Mouse (Mus musculus): ENCODE measurements at regions not wholly inside any gene's neighbourhood (a gene's known extent, or its start where the extent isn't known, plus 50 kb on each side); places are given as distances from the start of the nearest gene placed in this dataset.
A peak's percentile ranks its signal among the peaks of the same experiment; 100 is the strongest.

GRCm38 (mm10) chr17:13572204-13572833 lies 188.0 kb upstream of the Afdn start:
- 58% methylated on average over 8 of the region's 8 CpGs for WGBS
- peak; percentile 38; the same call in 1 of the 2 replicates for ATAC-seq (replicated peaks; ENCODE audit: low FRiP score, low TSS enrichment, low read depth)

GRCm38 (mm10) chr17:13573036-13573435 lies 187.3 kb upstream of the Afdn start:
- Histone ChIP-seq H3K9me3 (ENCODE audit: control insufficient read depth, low read length) (no peaks in the 10 kb centered on the region), H3K27me3 (replicated peaks; ENCODE audit: control insufficient read depth, insufficient read depth, low read length) (no peaks in the 10 kb centered on the region), H3K4me2 (ENCODE audit: low read length) (no peak overlapping the region), H3K9ac (ENCODE audit: low read length) (no peak overlapping the region), H3K36me3 (ENCODE audit: control insufficient read depth, insufficient read depth, low read length) (no peaks in the 10 kb centered on the region), H3K27ac (ENCODE audit: low read depth) (no peak overlapping the region), H3K4me1 (replicated peaks; ENCODE audit: control insufficient read depth, insufficient read depth, low read length) (no peaks in the 10 kb centered on the region), H3K4me3 (ENCODE audit: low read depth, low read length) (no peak overlapping the region)
- no peak for DNase-seq (ENCODE audit: low spot score)
- WGBS: 66% methylated on average over 9 of the region's 9 CpGs
- ATAC-seq (replicated peaks; ENCODE audit: low FRiP score, low TSS enrichment, low read depth): no peak

More at GRCm38 (mm10) chr17:13572204-13572833, 188.0 kb upstream of the Afdn start:
- H3K9me3 ChIP-seq (ENCODE audit: control insufficient read depth, low read length): no peaks in the 10 kb centered on the region
- no peaks in the 10 kb centered on the region for H3K27me3 ChIP-seq (replicated peaks; ENCODE audit: control insufficient read depth, insufficient read depth, low read length)
- H3K4me3 ChIP-seq (ENCODE audit: low read depth, low read length): no peak overlapping the region
- no peaks in the 10 kb centered on the region for H3K36me3 ChIP-seq (ENCODE audit: control insufficient read depth, insufficient read depth, low read length)
- H3K4me2 ChIP-seq (ENCODE audit: low read length): no peak overlapping the region
- no peak for DNase-seq (ENCODE audit: low spot score)
- no peak overlapping the region for H3K27ac ChIP-seq (ENCODE audit: low read depth)
- H3K9ac ChIP-seq (ENCODE audit: low read length): no peak overlapping the region
- H3K4me1 ChIP-seq (replicated peaks; ENCODE audit: control insufficient read depth, insufficient read depth, low read length): no peaks in the 10 kb centered on the region

DNA sequence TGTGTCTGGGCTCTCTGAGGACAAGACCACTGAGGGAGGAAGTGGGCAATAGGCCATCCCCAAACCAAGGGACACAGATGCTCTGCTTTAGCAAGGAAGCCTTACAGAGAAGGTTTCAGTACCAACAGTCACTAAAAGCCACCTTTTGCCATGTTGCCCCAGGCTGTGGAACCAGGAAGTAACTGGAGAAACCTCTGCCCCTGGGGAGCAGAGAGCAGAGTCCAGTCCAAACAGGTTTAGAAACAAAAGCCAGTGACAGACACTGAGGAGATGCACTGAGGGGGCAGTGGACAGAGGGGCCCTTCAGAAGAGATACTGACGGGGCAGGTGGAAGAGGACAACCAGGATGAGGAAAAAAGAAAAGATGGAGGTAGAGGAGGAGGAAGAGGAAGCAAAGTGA lies 186.2 kb upstream of the Afdn start:
- Histone ChIP-seq H3K27me3 (replicated peaks; ENCODE audit: control insufficient read depth, insufficient read depth, low read length) (no peaks in the 10 kb centered on the region), H3K4me1 (replicated peaks; ENCODE audit: control insufficient read depth, insufficient read depth, low read length) (no peaks in the 10 kb centered on the region), H3K36me3 (ENCODE audit: control insufficient read depth, insufficient read depth, low read length) (no peaks in the 10 kb centered on the region), H3K9me3 (ENCODE audit: control insufficient read depth, low read length) (no peaks in the 10 kb centered on the region), H3K27ac (ENCODE audit: low read depth) (no peak overlapping the region), H3K4me2 (ENCODE audit: low read length) (no peak overlapping the region), H3K4me3 (ENCODE audit: low read depth, low read length) (no peak overlapping the region), H3K9ac (ENCODE audit: low read length) (no peak overlapping the region)
- 75% methylated on average over 1 of the region's 1 CpGs for WGBS
- DNase-seq (ENCODE audit: low spot score) (no peak), ATAC-seq (replicated peaks; ENCODE audit: low FRiP score, low TSS enrichment, low read depth) (no peak; the same call in 1 of the 2 replicates)

GRCm38 (mm10) chr17:13574682-13575444 lies 185.5 kb upstream of the Afdn start:
- ATAC-seq (replicated peaks; ENCODE audit: low FRiP score, low TSS enrichment, low read depth) (no peak), DNase-seq (ENCODE audit: low spot score) (no peak)
- Histone ChIP-seq H3K4me1 (replicated peaks; ENCODE audit: control insufficient read depth, insufficient read depth, low read length) (no peaks in the 10 kb centered on the region), H3K9ac (ENCODE audit: low read length) (no peak overlapping the region), H3K27me3 (replicated peaks; ENCODE audit: control insufficient read depth, insufficient read depth, low read length) (no peaks in the 10 kb centered on the region), H3K9me3 (ENCODE audit: control insufficient read depth, low read length) (no peaks in the 10 kb centered on the region), H3K4me3 (ENCODE audit: low read depth, low read length) (no peak overlapping the region), H3K27ac (ENCODE audit: low read depth) (no peak overlapping the region), H3K4me2 (ENCODE audit: low read length) (no peak overlapping the region), H3K36me3 (ENCODE audit: control insufficient read depth, insufficient read depth, low read length) (no peaks in the 10 kb centered on the region)
- 75% methylated on average over 13 of the region's 13 CpGs for WGBS

GRCm38 (mm10) chr17:13577798-13578197 lies 182.5 kb upstream of the Afdn start:
- no peaks in the 10 kb centered on the region for H3K4me1 ChIP-seq (replicated peaks; ENCODE audit: control insufficient read depth, insufficient read depth, low read length)
- DNase-seq (ENCODE audit: low spot score): no peak
- no peak overlapping the region for H3K4me3 ChIP-seq (ENCODE audit: low read depth, low read length)
- no peak for ATAC-seq (replicated peaks; ENCODE audit: low FRiP score, low TSS enrichment, low read depth)
- no peak overlapping the region for H3K9ac ChIP-seq (ENCODE audit: low read length)
- WGBS: 58% methylated on average over 3 of the region's 3 CpGs
- H3K27me3 ChIP-seq (replicated peaks; ENCODE audit: control insufficient read depth, insufficient read depth, low read length): no peaks in the 10 kb centered on the region
- no peak overlapping the region for H3K27ac ChIP-seq (ENCODE audit: low read depth)
- H3K36me3 ChIP-seq (ENCODE audit: control insufficient read depth, insufficient read depth, low read length): no peaks in the 10 kb centered on the region
- H3K9me3 ChIP-seq (ENCODE audit: control insufficient read depth, low read length): no peaks in the 10 kb centered on the region
- no peak overlapping the region for H3K4me2 ChIP-seq (ENCODE audit: low read length)

- ATAC-seq (replicated peaks; ENCODE audit: low FRiP score, low TSS enrichment, low read depth) (no peak), DNase-seq (ENCODE audit: low spot score) (no peak)
- no peaks in the 10 kb centered on the region for H3K36me3 ChIP-seq (ENCODE audit: control insufficient read depth, insufficient read depth, low read length)
- 74% methylated on average over 5 of the region's 5 CpGs for WGBS
- H3K4me1 ChIP-seq (replicated peaks; ENCODE audit: control insufficient read depth, insufficient read depth, low read length): no peaks in the 10 kb centered on the region
- H3K9ac ChIP-seq (ENCODE audit: low read length): no peak overlapping the region
- no peak overlapping the region for H3K4me2 ChIP-seq (ENCODE audit: low read length)
- no peaks in the 10 kb centered on the region for H3K27me3 ChIP-seq (replicated peaks; ENCODE audit: control insufficient read depth, insufficient read depth, low read length)
- no peak overlapping the region for H3K4me3 ChIP-seq (ENCODE audit: low read depth, low read length)
- no peak overlapping the region for H3K27ac ChIP-seq (ENCODE audit: low read depth)
- no peaks in the 10 kb centered on the region for H3K9me3 ChIP-seq (ENCODE audit: control insufficient read depth, low read length)
These were observed 179.0 kb upstream of the Afdn start for GRCm38 (mm10) chr17:13581214-13581920.

- Histone ChIP-seq H3K36me3 (ENCODE audit: control insufficient read depth, insufficient read depth, low read length) (no peaks in the 10 kb centered on the region), H3K9ac (ENCODE audit: low read length) (no peak overlapping the region), H3K27ac (ENCODE audit: low read depth) (no peak overlapping the region), H3K4me3 (ENCODE audit: low read depth, low read length) (no peak overlapping the region), H3K4me2 (ENCODE audit: low read length) (no peak overlapping the region), H3K9me3 (ENCODE audit: control insufficient read depth, low read length) (no peaks in the 10 kb centered on the region), H3K4me1 (replicated peaks; ENCODE audit: control insufficient read depth, insufficient read depth, low read length) (no peaks in the 10 kb centered on the region), H3K27me3 (replicated peaks; ENCODE audit: control insufficient read depth, insufficient read depth, low read length) (no peaks in the 10 kb centered on the region)
- 61% methylated on average over 6 of the region's 6 CpGs for WGBS
- no peak for DNase-seq (ENCODE audit: low spot score)
- no peak for ATAC-seq (replicated peaks; ENCODE audit: low FRiP score, low TSS enrichment, low read depth)
These were observed 178.2 kb upstream of the Afdn start for GRCm38 (mm10) chr17:13581995-13582588.

DNA sequence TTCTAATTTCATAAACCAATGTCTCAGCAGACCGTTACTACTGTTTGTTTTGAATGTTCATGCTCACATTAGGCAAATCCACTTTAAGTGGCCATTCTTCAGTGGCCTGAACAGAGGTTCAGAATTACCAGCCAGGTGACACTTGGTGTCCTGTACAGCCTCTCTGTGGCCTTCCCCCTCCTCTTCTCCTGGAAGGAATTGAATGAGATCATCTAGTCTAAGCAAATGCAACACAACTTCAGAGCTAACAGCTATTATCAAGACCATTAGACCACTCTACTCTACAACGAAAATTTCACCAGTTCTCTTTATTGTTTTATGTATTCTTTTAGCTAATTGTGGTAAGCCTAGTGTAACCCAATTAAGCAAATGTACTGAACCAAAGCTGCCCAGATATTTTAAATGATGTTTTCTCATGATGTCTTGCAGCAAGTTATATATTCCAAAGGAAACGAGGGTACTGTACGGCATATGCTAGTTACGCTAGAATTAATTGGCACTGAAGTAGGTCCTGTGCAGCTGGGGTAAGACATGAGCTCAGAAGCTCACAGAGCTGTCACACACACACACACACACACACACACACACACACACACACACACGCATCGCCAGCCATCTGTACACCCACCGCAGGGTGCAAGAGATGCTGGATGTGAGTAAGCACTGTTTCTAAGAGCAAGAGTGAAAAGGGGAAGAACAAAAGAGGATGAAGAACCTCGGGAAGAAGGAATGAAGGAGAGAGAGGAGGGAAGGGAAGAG lies 176.7 kb upstream of the Afdn start:
- H3K27me3 ChIP-seq (replicated peaks; ENCODE audit: control insufficient read depth, insufficient read depth, low read length): no peaks in the 10 kb centered on the region
- H3K36me3 ChIP-seq (ENCODE audit: control insufficient read depth, insufficient read depth, low read length): no peaks in the 10 kb centered on the region
- H3K4me3 ChIP-seq (ENCODE audit: low read depth, low read length): no peak overlapping the region
- no peaks in the 10 kb centered on the region for H3K9me3 ChIP-seq (ENCODE audit: control insufficient read depth, low read length)
- ATAC-seq (replicated peaks; ENCODE audit: low FRiP score, low TSS enrichment, low read depth) (no peak), DNase-seq (ENCODE audit: low spot score) (no peak)
- H3K4me2 ChIP-seq (ENCODE audit: low read length): no peak overlapping the region
- H3K9ac ChIP-seq (ENCODE audit: low read length): no peak overlapping the region
- WGBS: 74% methylated on average over 9 of the region's 9 CpGs
- no peak overlapping the region for H3K27ac ChIP-seq (ENCODE audit: low read depth)
- H3K4me1 ChIP-seq (replicated peaks; ENCODE audit: control insufficient read depth, insufficient read depth, low read length): no peaks in the 10 kb centered on the region

All from intestine, embryonic 14.5 days (tissue).